Mouse (Mus musculus) embryo, embryonic 10.5 days (tissue): ENCODE measurements at regions not wholly inside any gene's neighbourhood (a gene's known extent, or its start where the extent isn't known, plus 50 kb on each side); places are given as distances from the start of the nearest gene placed in this dataset.

Experiments
- DNase-seq: peaks from one replicate; pipeline ENCODE4 v3.0.0-alpha.2; 2015; ENCODE audit warnings: low spot score

DNA sequence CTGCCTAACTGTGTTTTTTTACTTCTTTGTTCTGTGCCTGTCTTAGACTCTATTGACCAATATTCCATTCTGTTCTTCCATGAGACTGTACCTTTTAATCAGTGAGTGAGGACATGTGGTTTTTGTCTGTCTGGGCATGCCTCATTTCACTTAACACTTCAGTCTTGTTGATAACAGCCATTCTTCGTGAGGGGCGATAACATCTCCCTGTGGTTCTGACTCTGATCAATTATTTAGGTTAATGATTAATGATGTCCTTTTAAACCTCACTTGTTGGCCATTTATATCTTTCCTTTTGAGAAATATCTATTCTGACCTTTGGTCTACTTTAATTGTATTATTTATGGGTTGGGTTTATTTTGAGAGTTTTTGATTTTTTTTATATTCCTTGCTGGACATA, 496.0 kb downstream of the Cd109 start:
- DNase-seq = no peak

DNA sequence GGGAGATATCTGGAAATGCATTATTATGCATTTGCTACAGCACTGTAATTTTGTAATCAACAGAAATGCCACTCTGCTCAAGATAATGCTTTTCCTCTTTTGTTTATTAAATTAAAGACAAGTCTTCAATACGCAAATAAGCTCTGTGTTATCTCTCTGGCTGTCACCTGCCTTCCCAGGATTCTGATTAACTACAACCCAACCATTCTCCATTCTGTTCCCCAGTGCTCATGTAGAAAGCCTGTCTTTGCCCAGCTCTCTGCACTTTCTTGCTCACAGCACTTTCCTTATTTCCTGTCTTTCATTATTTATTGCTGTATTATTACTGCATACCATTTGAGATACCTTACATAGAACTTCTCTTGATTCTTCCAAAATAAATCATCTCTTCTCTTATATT, 525.6 kb downstream of the Cd109 start:
- no peak for DNase-seq

DNA sequence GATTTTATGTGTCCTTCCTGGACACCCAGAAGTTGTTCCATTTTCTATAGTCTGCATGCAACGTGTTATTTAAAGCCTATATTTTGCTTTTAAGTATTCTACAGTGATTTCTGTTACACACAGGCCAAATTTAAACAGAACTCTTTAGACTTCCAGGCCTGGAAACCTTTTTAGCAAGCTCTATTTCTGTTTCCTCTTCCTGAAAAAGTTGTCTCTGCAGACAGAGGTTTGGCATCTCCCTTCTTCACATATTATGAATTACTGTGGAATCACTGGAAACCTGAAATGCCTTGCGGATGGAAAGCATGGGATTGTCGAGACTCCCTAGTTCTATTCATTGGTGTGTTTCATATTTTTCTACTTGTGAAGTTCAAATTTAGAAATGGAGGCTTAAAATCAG, 530.7 kb downstream of the Cd109 start:
- no peak for DNase-seq

DNA sequence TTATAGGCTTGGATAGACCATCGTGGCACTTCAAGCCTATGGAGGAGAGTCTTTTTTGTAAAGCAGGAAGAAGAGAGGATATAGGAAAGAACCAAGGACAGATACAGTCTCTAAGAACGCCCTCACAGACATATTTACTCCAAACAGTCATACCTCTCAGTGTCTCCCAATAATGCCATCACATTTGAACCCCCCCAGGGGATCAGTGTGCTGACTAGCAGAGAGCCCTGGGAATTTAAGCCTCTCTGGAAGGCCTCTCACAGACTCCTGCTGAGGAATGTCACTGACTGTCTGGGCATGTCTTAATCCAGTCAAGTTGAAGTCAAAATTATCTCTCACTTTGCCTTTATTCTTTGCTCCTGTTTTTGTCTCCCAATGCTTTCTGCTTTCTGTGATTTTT, 550.2 kb downstream of the Cd109 start:
- peak; percentile 3 for DNase-seq

DNA sequence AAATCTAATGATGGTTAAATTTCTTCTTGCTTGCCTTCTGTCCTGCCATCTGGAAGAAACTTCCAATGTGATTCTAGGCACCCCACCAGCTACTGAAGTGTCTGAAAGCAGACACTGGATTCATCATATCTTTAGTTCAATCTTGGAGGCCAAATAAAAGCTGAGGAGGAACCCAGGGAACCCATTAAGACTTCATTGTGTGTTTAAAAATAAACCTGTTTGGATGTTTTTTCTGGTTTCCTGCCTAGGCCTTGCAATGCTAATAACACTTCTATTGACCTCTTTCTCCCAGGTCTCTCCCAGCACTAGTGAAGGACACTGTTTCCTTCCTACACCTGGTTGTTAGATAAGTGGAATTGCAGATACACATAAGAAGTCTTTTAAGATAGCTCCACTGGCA, 545.6 kb downstream of the Col12a1 start:
- DNase-seq = no peak

DNA sequence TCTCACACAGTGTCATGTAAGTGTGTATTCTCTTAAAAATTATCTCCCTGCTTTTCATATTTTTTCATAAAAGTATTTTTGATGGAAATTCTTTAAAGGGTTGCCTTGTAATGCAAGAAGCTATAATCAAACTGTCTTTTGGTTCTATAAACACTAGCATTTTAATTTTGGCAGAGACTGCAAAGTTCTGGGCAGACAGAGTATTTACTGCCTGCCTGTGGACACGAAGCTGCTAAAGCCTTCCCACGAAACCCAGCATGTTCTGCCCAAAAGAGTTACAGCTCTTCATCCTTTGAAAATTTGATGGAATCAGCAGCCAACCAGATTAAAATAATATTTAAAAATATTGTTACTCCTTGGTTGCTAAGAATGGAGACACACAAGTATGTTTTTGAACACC, 538.7 kb downstream of the Col12a1 start:
- DNase-seq = no peak

DNA sequence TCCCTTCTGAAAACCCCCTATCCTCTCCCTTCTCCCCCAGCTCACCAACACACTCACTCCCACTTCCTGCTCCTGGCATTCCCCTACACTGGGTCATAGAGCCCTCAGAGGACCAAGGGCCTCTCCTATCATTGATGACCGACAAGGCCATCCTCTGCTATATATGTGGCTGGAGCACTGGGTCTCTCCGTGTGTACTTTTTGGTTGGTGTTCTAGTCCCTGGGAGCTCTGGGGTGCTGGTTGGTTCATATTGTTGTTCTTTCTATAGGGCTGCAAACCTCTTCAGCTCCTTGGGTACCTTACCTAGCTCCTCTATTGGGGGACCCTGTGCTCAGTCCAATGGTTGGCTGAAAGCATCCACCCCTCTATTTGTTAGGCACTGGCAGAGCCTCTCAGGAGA, 523.2 kb downstream of the Col12a1 start:
- no peak for DNase-seq

DNA sequence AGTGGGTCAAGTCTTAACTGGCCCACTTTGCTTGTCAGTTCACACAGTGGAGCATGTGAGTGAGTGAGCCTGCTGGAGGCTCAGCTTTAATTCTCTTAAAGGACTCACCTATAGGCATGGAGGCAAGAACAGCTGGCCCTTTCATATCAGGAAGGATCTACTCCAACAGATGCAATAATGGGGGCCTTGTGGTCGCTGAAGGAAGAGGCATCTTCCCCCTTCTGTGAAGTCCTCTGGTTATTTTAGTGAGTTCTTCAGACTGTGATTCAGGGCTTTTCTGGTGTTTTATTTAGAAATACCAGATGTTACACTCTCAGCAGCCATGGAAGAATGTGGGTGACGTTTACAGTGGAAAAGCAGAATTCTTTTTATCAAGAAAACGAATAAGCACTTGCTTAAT, 516.9 kb downstream of the Col12a1 start:
- DNase-seq = no peak

DNA sequence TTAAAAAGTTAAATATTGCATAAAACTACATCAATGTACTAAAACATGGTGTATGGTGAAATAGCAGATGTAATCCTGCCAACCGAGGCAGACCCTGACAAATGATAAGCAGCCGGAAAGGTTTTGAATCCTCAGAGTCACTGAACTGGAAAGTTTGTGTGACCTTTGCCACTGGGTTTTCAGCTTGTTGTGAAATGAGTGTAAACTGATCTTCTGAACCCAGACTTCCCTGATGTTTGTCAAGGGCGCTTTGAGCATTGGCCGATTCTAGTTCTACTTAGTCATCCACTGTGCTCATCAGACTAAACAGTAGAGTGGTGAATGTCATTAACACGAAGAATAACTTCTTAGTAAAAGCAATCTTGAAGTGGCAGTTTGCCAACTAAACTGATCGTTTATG, 505.3 kb downstream of the Col12a1 start:
- peak; percentile 78 for DNase-seq

DNA sequence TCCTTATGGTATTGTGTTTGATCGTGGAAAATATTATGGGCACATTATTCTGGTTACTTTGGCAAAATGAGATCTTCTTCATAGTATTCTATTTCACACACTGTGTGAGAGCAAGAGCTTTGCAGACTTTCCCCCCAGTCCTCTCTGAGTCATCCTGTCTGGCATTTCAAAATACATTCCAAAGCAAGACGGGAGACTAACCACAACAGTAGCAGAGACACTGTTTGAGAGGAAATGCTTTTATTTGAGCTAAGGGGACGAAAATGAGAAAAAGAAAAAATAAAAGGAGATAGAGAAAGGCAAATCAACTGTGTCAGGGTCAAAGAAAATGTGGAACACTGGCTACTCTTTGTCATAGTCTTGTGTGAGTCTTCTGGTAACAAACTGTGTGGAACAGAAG, 502.6 kb downstream of the Col12a1 start:
- DNase-seq = no peak

DNA sequence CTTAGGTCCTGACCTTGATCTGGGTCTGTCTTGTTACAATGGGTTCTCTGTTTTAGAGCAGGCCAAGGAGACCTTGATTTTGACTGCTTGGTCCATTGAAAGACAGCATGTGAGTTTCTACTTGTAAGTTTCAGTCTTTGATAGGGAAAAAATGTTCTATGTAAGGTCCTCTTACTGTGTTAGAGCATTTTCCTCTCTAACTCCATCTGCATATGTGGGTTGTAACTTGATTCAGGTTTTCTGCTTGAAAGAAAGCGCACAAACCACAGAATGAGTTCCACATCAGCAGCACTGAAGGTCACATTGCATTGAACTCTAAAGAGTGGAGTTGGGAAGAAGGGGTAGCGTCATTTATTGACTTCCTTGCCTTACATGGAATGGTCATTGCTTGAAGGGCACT, 502.2 kb downstream of the Col12a1 start:
- no peak for DNase-seq

DNA sequence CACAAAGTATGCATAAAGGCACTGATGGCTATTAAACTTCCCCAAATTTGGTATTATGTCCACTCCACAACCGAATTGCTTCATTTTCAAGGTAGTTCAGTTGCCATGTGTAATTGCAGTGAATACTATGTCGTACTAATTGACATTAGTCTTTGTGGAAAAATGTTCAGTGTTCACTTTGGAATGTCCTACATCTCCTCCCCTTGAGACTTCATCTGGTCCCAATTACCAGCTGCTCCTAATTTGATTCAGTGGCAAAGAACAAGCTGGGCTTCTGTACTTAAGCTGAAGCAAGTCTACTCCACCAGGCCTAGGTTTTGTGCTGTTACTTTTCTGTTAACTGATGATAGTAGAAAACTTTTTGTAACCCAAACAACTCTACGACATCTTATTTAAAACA, 485.6 kb downstream of the Col12a1 start:
- peak; percentile 62 for DNase-seq

DNA sequence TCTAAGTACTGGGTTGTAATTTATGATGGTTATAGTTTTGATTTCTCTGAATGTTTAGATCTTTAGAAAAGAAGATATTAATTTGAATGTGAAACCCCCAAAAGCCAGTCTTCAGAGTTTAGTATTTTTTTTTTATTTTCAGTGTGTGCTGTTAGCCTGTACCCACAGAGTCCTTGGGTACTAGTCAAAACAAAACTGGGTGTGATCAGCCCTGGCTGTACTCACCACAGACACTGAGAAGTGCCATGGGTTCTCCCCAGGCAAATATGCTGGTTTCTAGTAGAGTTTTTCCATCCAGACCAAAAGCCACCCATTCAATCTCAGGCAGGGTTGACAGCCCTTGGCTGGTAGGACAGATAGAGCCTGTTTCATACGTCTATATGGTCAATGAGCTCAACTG, 484.9 kb downstream of the Col12a1 start:
- no peak for DNase-seq

DNA sequence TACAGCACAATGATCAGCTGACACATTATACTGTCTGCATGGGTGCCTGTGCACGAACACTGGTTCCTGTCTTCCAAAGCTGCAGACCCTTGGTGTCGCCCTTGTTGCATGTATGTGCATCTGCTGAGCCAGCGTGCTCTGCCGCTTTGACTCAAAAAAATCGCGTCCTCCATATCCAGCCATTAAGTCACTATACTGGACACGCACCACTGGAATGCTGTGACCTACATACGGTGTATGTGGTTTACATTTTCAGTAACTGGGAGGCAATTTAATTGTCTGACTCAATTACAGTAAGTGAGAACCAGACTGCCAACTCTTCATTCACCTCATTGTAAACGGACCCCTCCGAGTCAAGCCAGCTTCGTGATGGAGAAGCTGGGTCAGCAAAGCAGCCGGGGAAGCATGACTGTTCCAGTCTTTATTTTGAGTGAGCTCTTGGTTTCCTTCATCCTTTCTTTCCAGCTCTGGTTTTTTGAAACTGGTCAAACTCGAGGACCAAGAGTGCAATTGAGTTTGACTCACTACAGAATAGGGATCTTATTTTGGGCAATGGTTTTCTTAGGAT, 448.9 kb downstream of the Col12a1 start:
- DNase-seq = no peak

DNA sequence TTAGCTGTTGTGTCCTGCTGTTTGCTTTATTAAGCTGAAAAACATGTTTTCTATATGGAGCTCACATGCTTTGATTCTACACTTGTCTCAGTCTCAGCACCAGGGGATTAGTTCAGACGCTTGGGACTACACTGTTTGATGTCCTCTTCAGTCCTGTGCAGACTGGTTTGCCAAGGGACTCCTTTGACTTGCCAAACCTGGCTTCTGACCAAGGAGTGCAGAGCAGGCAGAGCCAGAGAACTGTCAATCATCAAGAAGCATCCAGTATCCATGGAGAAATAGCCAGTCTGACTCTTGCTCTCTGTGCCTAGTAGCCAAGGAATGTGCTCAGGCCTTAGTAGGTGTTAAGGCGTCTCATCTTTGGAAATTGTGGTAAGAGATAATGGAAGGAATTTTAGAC, 448.4 kb downstream of the Col12a1 start:
- DNase-seq = no peak

DNA sequence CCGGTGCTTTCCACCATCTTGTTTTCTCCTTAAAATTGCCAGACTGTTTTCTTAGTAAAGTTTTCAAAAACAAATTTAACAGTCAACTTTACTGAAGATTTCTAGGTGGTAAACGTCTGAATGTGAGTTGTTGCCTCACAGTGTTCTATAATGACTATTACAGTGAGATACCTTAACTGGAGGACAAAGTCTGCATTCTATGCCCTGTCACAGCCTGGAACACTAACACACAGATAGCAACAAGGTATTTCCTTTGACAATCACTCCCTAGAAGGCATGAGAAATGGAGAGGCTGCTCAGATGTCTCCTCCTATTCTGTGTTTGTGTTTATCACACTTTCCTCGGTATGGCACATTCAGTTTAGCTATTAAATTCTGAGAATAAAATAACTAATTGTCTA, 430.8 kb downstream of the Col12a1 start:
- DNase-seq = no peak

DNA sequence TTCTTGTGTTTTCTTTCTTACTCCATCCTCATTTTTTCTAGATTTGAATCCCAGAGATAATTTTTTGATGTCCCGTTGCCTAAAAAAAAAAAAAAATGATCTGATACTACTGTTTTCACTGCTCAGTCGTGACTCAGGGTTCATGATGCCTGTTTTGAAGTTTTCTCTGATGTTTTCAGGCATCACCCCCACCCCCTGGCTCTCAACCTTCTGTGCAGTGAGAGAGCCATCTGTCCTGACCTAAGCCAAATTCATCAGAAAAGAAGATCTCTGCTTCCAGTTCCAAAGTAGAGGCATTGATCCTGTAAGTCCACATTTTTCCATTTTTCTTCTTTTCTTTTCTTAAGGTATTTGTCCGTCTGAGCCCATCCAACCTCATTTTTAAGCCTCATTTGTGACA, 423.3 kb downstream of the Col12a1 start:
- DNase-seq = no peak

DNA sequence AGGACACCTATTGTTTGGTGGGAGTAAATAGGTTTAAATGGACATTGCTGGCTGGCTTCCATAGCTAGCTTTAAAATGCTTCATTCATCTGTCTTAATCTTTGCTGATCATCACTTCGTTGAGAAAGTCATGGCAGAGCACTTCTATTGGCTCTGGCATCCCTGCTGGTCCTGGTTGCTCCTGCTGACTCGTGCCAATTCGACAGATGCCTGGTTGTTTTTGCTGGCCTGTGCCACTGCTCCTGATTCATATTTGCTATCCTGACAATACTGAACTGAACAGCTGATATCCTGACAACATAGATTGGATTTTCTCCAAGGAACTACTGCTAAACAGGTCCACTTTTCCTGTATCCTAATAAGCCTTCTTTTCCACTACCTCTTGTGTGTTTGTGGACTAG, 417.1 kb downstream of the Col12a1 start:
- no peak for DNase-seq

DNA sequence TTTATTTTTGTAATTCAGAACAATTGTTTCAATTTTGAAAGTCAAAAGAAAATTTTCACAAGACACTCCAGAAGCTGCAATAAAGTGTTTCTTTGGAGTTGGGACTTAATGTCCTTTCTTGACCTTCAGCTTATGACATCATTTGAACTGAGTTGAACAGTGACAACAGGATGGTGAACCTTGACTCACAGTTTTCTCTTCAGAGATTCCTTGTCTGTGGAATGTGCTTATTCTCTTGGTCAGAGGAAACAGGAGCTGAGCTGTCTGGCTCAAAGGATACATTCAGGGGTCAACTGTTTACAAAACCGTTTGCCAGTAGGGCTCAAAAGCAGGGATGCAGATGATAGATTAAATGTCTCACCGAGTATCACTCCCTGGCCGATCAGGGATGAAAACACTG, 408.0 kb downstream of the Col12a1 start:
- DNase-seq = no peak

DNA sequence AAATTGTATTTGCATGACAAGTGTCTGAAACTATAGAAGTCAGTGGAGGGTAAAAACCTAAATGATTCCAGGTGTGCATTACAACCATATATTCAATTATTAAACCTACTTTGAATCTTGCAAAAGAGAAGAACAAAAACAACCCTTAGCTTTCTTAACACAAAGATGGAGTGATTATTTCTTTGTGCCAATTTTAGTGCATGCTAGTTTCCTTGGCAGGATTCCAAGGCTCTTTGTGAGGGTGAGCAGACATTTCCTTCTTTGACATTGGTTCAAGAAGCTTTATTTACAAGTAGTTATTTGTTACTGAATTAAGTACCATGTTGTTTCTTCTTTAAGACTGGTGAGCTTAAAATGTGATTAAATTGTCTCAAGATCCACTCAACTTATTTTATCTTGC, 401.2 kb downstream of the Col12a1 start:
- DNase-seq = no peak

DNA sequence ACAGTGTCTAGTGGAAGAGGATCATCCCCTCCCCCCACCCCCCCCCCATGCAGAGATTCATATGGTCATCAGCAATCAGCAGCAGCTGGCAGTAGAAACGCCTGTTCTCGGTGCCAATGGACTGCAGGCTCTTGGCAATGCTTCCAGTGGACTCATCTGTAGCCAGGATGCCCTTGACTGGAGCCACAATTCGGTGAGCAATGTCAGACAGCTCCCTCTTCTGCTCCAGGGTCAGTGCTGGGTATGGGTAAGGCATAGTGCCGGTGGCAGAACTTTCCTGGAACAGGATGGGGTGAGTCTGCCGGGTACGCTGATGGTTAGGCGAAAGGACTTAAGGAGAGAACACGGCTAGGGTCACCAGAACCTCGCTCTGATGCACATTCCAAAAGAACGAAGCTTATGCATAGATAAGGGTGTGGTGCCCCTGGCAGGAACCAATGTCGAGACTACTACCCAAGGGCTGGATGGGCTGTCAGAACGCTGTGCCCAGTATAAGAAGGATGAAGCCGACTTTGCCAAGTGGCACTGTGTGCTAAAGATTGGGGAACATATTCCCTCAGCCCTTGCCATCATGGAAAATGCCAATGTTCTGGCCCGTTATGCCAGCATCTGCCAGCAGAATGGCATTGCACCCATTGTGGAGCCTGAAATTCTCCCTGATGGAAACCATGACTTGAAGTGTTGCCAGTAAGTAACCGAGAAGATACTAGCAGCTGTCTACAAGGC, 372.1 kb downstream of the Col12a1 start:
- DNase-seq = no peak

DNA sequence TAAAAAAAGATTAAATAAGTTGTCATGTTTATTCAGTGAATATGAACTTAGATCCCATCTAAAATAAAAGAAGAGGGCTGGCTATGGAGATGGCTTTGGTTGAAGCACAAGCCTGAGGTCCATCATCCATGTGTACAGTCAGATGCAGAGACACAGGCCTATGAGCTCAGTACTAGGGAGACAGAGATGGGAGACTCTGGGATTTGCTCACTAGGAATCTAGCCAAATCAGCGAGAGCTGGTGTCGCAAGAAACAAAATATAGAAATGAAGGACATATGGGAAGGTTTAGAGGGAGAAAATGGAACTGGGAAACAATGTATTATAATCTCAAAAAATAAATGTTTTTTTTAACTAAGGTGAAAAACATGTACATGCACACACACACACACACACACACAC, 326.6 kb downstream of the Col12a1 start:
- no peak for DNase-seq

DNA sequence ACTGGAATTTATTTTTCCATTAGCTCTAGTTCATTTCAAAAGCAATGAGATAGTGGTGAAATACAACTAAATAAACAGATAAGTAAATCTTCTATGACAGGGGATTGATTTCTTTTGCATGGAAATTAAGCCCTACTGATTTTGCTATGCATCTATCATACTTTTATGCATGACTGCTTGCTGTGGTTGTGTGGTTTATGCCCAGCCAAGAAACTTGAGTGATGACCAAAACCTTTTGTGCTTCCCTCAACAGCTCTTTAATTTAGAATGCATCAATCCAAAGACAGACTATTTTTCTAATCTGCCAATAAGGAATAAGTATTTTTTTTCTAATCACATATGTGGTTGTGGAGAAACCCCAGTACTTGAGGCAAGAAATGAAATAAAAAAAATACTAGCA, 303.6 kb downstream of the Col12a1 start:
- DNase-seq = no peak

DNA sequence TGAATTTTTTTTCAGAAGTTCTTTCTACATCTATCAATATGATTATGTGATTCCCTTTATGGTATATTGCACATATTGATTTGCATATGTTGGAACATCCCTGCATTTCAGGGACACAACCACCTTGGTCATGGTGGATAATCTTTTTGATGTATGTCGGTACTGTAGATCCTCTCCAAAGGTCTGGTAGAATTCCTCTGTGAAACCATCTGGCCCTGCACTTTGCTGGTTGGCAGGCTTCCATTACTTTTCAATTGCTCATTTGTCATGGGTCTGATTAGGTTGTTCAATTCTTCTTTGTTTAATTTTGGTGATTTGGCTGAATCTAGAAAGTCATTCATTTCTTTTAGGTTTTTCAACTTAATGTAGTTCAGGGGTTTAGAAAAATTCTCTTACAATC, 288.2 kb downstream of the Col12a1 start:
- DNase-seq = no peak
